Mouse (Mus musculus): ENCODE results near the gene Tmem270. TPM values are rescaled to one million over a fixed set of nuclear protein-coding genes. Genes with fewer than 3 reads are reported as not detected.

Gene Tmem270
- total and polyA plus RNA-seq, 3 experiments: not detected

- Histone ChIP-seq H3K27me3 (ENCODE audit: control insufficient read depth in 1 of 2, insufficient read depth in 2 of 2, low read length in 2 of 2) (peaks cover 0 to 2% of the 10 kb centered on the region in 2 experiments; a peak in 3 of 4 replicates), H3K79me2 (ENCODE audit: control insufficient read depth, insufficient read depth, low read length, poor library complexity) (no peaks in the 10 kb centered on the region), H3K27ac (ENCODE audit: control insufficient read depth, low read depth, low read length) (no peak overlapping the region), H3K9me3 (replicated peaks; ENCODE audit: insufficient read depth, low read length) (no peaks in the 10 kb centered on the region), H3K36me3 (ENCODE audit: control insufficient read depth in 1 of 2, insufficient read depth in 2 of 2, low read length in 2 of 2) (no peaks in the 10 kb centered on the region), H3K4me1 (ENCODE audit: control insufficient read depth in 1 of 2, insufficient read depth in 2 of 2, low read length in 2 of 2) (no peaks in the 10 kb centered on the region), H3K4me3 (ENCODE audit: control insufficient read depth in 1 of 2, insufficient read depth in 1 of 2, low read depth in 2 of 2, low read length in 2 of 2) (no peak overlapping the region), H3K9ac (ENCODE audit: control insufficient read depth, low read depth, low read length, poor library complexity, severe bottlenecking) (no peak overlapping the region)
- no peak for DNase-seq (ENCODE audit: low read depth, low spot score)
- TF ChIP-seq POLR2AphosphoS2 (IDR thresholded peaks at IDR 0.05; ENCODE audit: low read length): no peak
- TF ChIP-seq MAZ (IDR thresholded peaks at IDR 0.05; ENCODE audit: low read depth, low read length): no peak
- TF ChIP-seq JUND (IDR thresholded peaks at IDR 0.05; ENCODE audit: low read depth, low read length): no peak
- TF ChIP-seq CHD1 (IDR thresholded peaks at IDR 0.05; ENCODE audit: low read depth, low read length): no peak
- no peak for TF ChIP-seq MXI1 (IDR thresholded peaks at IDR 0.05; ENCODE audit: low read depth, low read length)
- TF ChIP-seq TAL1 (IDR thresholded peaks at IDR 0.05; ENCODE audit: low read length): no peak
Observed at GRCm38 (mm10) chr5:134861902-134862497, 44.5 kb downstream of the Tmem270 start.

GRCm38 (mm10) chr5:134859193-134859592 is 47.3 kb downstream of the Tmem270 start:
- no peak for TF ChIP-seq EP300 (IDR thresholded peaks at IDR 0.05; ENCODE audit: low read depth in 1 of 2, low read length in 2 of 2)
- TF ChIP-seq SIN3A (IDR thresholded peaks at IDR 0.05; ENCODE audit: low read length): no peak
- TF ChIP-seq POLR2A (IDR thresholded peaks at IDR 0.05; ENCODE audit: control insufficient read depth in 1 of 2, insufficient read depth in 1 of 2, low read depth in 1 of 2, low read length in 2 of 2, poor library complexity in 1 of 2): no peak
- TF ChIP-seq CHD2 (IDR thresholded peaks at IDR 0.05; ENCODE audit: low read length): no peak
- TF ChIP-seq GATA1 (IDR thresholded peaks at IDR 0.05; ENCODE audit: low read depth, low read length): no peak
- TF ChIP-seq RCOR1 (IDR thresholded peaks at IDR 0.05; ENCODE audit: low read depth, low read length): no peak
- no peak for TF ChIP-seq CHD1 (IDR thresholded peaks at IDR 0.05; ENCODE audit: low read depth, low read length)
- Histone ChIP-seq H3K27ac (ENCODE audit: control insufficient read depth, low read depth, low read length) (no peak overlapping the region), H3K9me3 (replicated peaks; ENCODE audit: insufficient read depth, low read length) (no peaks in the 10 kb centered on the region), H3K9ac (ENCODE audit: control insufficient read depth, low read depth, low read length, poor library complexity, severe bottlenecking) (no peak overlapping the region), H3K79me2 (ENCODE audit: control insufficient read depth, insufficient read depth, low read length, poor library complexity) (no peaks in the 10 kb centered on the region), H3K27me3 (ENCODE audit: control insufficient read depth in 1 of 2, insufficient read depth in 2 of 2, low read length in 2 of 2) (no peaks in the 10 kb centered on the region; a peak in 1 of 4 replicates), H3K36me3 (ENCODE audit: control insufficient read depth in 1 of 2, insufficient read depth in 2 of 2, low read length in 2 of 2) (no peaks in the 10 kb centered on the region), H3K4me1 (ENCODE audit: control insufficient read depth in 1 of 2, insufficient read depth in 2 of 2, low read length in 2 of 2) (no peaks in the 10 kb centered on the region), H3K4me3 (ENCODE audit: control insufficient read depth in 1 of 2, insufficient read depth in 1 of 2, low read depth in 2 of 2, low read length in 2 of 2) (no peak overlapping the region)
- no peak for DNase-seq (ENCODE audit: low read depth, low spot score)

GRCm38 (mm10) chr5:134858378-134858777 is 48.2 kb downstream of the Tmem270 start:
- no peak for DNase-seq (ENCODE audit: low read depth, low spot score)
- H3K4me3 ChIP-seq (ENCODE audit: control insufficient read depth in 1 of 2, insufficient read depth in 1 of 2, low read depth in 2 of 2, low read length in 2 of 2): no peak overlapping the region
- TF ChIP-seq ZMIZ1 (IDR thresholded peaks at IDR 0.05; ENCODE audit: low read depth, low read length): no peak
- no peak for TF ChIP-seq ETS1 (IDR thresholded peaks at IDR 0.05; ENCODE audit: low read depth, low read length)
- no peak for TF ChIP-seq TAL1 (IDR thresholded peaks at IDR 0.05; ENCODE audit: low read length)
- TF ChIP-seq BHLHE40 (IDR thresholded peaks at IDR 0.05; ENCODE audit: borderline replicate concordance, low read depth, low read length): no peak
- TF ChIP-seq MAFK (IDR thresholded peaks at IDR 0.05; ENCODE audit: borderline replicate concordance, low read depth, low read length): no peak
- no peak for TF ChIP-seq USF2 (IDR thresholded peaks at IDR 0.05; ENCODE audit: borderline replicate concordance in 1 of 2, insufficient read depth in 1 of 2, low read depth in 1 of 2, low read length in 2 of 2)
- no peak for TF ChIP-seq ZC3H11A (IDR thresholded peaks at IDR 0.05; ENCODE audit: low read depth, low read length)
- no peak for TF ChIP-seq USF1 (IDR thresholded peaks at IDR 0.05; ENCODE audit: low read depth, low read length)
- TF ChIP-seq POLR2AphosphoS2 (IDR thresholded peaks at IDR 0.05; ENCODE audit: low read length): no peak
- no peak for TF ChIP-seq CHD2 (IDR thresholded peaks at IDR 0.05; ENCODE audit: low read length)
- no peak for TF ChIP-seq SMC3 (IDR thresholded peaks at IDR 0.05; ENCODE audit: low read depth, low read length)
- no peak for TF ChIP-seq EP300 (IDR thresholded peaks at IDR 0.05; ENCODE audit: low read depth in 1 of 2, low read length in 2 of 2)
- no peak for TF ChIP-seq MYB (IDR thresholded peaks at IDR 0.05; ENCODE audit: low read depth, low read length)
- TF ChIP-seq CHD1 (IDR thresholded peaks at IDR 0.05; ENCODE audit: low read depth, low read length): no peak
- TF ChIP-seq RCOR1 (IDR thresholded peaks at IDR 0.05; ENCODE audit: low read depth, low read length): no peak
- no peaks in the 10 kb centered on the region for H3K4me1 ChIP-seq (ENCODE audit: control insufficient read depth in 1 of 2, insufficient read depth in 2 of 2, low read length in 2 of 2)
- no peaks in the 10 kb centered on the region; a peak in 1 of 4 replicates for H3K27me3 ChIP-seq (ENCODE audit: control insufficient read depth in 1 of 2, insufficient read depth in 2 of 2, low read length in 2 of 2)
- H3K9ac ChIP-seq (ENCODE audit: control insufficient read depth, low read depth, low read length, poor library complexity, severe bottlenecking): no peak overlapping the region
- H3K9me3 ChIP-seq (replicated peaks; ENCODE audit: insufficient read depth, low read length): no peaks in the 10 kb centered on the region
- no peaks in the 10 kb centered on the region for H3K36me3 ChIP-seq (ENCODE audit: control insufficient read depth in 1 of 2, insufficient read depth in 2 of 2, low read length in 2 of 2)
- H3K27ac ChIP-seq (ENCODE audit: control insufficient read depth, low read depth, low read length): no peak overlapping the region
- H3K79me2 ChIP-seq (ENCODE audit: control insufficient read depth, insufficient read depth, low read length, poor library complexity): no peaks in the 10 kb centered on the region

Measured in MEL (cell line).